Mouse (Mus musculus) gastrocnemius, postnatal 14 days (tissue): Measurements from ENCODE around the gene Lipm. TPM values are rescaled to one million over a fixed set of nuclear protein-coding genes. Genes with fewer than 3 reads are reported as not detected.

Source experiments
- DNase-seq: peaks from one replicate; pipeline ENCODE4 v3.0.0; 2021; ENCODE audit warnings: mixed read lengths
- intact Hi-C: fragments of 180-260 bp; cut with DNase I; formaldehyde crosslinking; loops from one replicate; pipeline ENCODE4 v1.15.1; 2025; ENCODE audit warnings: low total_unique reads
- microRNA-seq, 2 experiments: library from miRNA; unstranded; fragments of <30 nt; microRNA quantifications; one replicate each; pipeline ENCODE4 v1.2.0; 2021
- total RNA-seq, 2 experiments: library from RNA; stranded (reverse); gene quantifications; 2 replicates each; pipeline ENCODE4 v1.2.3; 2021

Lipm gene
- total RNA-seq, 2 experiments from 2014 or later = not detected

DNA sequence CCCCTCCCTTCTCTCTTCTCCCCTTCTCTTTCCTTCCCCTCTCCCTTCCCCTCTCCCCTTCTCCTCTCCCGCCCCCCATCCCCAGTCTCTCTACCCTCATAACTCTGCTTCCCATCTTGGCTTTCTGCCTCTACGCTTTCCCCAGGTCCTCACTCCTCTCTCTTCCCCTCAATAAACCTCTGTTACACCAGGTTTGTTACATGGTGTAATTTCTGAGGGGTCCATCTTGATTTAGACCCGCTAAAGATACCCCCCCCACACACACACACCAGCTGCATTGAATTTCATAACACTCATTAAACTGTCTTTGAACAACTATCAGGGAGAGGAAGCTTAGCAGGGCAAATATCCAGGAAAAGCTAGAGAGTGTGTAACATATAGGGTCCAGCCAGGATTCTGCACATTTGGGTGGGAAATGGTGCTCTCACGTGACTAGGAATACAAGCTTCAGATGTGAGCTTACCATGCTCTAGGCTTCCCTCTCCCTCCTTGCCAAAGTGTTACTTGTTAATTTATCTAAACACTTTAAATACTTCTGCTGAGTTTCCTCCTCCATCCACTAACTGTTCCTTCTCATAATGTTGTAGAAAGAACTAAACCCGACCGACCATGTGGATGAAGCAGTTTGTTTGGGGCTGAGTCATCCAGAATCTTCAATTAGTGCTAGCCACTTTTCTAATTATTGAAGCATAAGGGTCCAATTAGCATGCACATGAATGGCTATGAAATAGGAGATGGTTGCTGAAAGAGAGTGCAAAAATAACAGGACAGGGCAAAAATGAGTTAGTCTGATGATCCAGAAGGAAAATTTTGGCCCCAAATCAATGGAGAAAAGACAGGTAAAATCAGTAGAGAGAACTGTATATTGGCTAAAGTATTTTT, 52.8 kb downstream of the Lipm start:
- DNase-seq = no peak
- intact Hi-C loops = no loop called here

DNA sequence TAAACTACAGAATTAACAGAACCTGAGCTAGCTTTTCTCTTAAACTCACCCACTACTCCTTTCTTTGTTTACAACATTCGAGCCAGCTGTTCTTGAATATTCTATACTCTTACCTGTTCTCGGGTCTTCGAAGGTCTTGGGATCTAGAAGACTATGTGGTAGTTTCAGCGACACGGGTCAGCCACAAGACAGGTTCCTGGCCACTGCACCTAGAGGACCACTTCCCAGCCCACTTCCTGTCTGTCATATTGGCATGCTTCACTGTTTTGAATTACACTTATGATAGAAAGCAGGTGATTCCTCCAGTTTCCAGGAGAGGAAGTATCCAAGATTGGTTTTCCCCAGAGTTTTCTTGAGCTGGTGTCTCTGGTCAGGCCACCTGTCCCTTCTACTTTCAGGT, 62.0 kb downstream of the Lipm start:
- intact Hi-C loops = no loop called here
- no peak for DNase-seq

DNA sequence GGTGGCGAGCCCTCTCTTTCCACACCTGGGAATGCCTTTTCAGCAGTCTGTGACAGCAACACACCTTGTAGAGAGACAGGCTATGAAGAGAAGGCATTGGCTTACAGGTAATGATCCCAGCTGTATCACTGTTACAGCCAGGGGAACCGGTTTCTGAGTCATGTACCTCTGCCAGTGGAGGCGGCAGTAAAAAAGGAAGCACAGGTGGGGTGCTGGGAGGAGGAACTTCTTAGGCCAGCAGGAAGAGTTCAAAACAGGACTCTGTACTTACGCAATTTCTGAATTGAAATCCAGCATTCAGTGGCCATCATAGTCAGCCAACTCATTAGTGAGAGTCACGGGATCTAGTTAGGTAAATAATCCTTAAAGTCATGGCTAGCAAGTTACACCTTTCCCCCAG, 65.2 kb downstream of the Lipm start, which contains the start of gene Ankrd22:
TSS of gene Ankrd22 (minus strand) at position 163 of the 400 bp plus-strand sequence.
- no peak for DNase-seq
- intact Hi-C loops = no loop called here

DNA sequence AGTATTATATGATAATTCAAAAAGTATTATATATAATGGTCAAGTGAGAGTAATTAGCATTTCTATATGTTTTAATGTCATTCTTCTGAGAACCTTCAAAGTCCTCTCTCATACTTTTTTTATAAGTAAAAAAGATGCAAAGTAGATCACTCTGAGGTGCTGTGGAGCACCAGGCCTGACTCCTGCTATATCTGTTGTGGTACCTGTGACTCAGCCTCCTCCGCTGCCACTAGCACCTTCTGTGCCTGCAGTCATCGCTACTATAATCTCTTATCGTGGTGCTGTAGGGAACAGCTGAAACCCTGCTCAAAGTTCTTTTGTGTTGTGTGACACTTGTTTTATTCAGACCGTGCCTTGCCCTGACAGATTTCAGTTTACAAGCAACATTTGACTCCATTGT, 65.7 kb downstream of the Lipm start:
- intact Hi-C loops = no loop called here
- DNase-seq = no peak

DNA sequence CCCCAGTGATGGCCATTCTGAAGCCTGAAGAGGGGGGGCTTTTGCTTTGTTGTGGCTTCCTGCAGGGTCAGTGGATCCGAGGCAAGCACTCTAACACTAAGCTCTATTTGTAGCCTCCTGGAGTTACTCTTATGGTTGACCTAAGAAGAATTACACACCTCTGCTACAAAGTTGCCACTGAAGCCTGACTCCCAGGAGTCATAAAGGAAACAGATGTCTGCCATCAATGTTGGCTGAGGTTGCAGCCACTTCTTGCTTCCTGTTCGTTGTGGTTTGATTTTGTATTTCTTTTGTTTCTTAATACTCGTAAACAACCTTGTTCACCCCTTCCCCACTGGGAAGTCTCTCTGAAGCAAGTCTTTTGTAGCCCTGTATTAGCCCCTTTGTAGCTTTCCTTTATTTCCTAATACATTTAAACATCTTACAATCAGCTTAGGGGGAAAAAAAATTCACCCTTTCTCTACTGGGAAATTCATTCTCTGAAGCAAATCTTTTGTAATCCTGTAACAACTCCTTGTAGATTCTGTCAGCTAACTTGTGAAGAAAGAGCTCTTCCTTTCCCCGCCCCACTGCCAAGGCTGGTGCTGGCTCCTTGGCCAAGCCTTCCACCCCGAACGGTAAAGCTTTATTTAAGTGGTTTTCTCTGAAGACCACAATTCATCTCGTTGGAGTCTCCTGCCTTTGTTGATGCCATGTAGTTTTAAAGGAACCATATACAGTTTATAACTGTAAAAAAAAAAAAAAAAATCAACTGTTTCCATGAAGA, 67.3 kb downstream of the Lipm start:
- intact Hi-C loops = no loop called here
- no peak for DNase-seq

DNA sequence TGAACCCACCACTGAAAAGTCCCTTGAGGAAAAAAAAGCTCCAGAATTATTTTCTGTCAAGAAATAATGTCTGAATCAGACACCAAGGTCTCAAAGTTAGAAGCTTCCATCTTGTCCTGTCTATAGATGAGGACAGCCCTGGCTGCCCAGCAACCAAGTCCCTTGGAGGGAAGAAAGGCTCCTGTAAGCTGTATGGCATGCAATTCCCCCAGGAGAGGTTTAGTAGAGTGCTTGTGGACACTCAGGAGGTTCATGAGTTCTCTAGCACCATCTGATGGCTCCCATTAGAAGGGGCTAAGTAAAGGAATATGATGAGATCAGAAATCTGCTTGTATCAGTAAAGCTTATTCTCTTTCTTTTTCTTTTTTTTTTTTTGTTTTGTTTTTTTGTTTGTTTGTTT, 68.4 kb downstream of the Lipm start:
- intact Hi-C loops = no loop called here

DNA sequence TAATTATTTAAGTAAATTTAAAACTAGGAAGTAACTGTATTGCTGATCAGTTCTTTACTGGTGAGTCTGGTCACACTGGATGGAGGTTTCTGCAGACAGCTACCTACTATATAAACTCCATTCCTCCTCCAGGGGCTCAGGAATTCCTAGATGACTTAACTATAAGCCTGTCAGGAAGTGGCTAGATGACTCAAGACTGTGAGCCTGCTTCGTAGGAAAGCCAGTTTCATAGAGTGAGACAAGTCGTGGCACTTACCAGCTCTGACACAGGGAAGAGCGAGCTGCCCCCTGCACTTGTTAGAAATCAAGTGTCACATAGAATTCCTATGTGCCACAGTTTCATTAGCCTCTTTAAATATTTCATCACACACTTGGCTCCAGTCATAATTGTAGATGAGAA, 70.4 kb downstream of the Lipm start:
- intact Hi-C loops = no loop called here
- no peak for DNase-seq

More for the DNA sequence above, 68.4 kb downstream of the Lipm start:
- no peak for DNase-seq

Small RNA genes lying within 50 kb of the gene (microRNA-seq; reads per million reads assigned to microRNA genes)
- 0 reads per million in 2 experiments for gene Gm23334

Other genes starting within 250 kb of the Lipm start
- not detected for gene Lipf, start 139.7 kb upstream of the Lipm start, total RNA-seq
- gene Lipk, start 92.6 kb upstream of the Lipm start, total RNA-seq = not detected
- not detected for gene Lipn, start 33.6 kb upstream of the Lipm start, total RNA-seq
- gene Ankrd22, start 65.1 kb downstream of the Lipm start, total RNA-seq = not detected
- 1 to 10 TPM; 1.4 to 1.7 TPM for gene Stambpl1, start 91.3 kb downstream of the Lipm start, total RNA-seq
- gene Acta2, start 154.7 kb downstream of the Lipm start, total RNA-seq = 100 to 1,000 TPM; 433 to 628 TPM
- gene Fas, start 189.7 kb downstream of the Lipm start, total RNA-seq = 1 to 10 TPM; 2.8 to 6.0 TPM